11 mouse cellular contexts compared by ENCODE assay signal in the genomic region with DNA sequence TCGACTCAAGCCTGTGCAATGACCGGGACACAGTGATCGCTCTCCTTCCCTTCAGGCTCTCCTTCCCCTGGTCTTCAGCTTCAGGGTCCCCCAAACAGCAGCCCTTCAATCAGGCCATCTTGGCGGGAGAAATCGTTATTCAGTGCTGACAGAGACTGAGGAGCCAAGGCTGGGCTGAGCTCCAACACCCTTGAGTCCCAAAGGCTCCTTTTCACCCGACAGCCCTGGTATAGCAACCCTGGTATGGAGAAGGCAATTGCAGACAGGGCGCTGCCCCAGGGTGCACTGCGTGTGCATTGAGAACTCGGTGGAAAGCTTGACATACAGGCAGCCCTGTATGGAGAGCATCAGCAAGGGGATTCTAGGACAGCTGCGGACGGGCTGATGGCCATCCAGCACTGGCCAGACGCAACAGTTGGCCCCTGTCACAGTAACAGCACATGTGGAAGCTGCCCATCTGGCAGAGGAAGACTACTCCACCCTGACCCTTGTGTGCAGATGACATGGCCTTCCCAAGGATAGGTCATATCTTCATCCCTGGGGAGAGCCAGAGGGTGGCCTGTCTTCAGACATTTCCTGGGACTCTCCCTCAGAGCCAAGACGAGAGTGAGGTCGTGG. TPM values are rescaled to one million over a fixed set of nuclear protein-coding genes. Genes with fewer than 3 reads are reported as not detected.
DNase-seq lines count a peak whose midpoint lies in the region; ATAC-seq lines count a peak whose summit lies in the region.
"Had no signal": no experiment of that assay in that cellular context is flagged by ENCODE, and none has a peak within 500 bp of the region (broad histone marks: within the 10 kb centered on the region; RNA-seq: fewer than 3 reads in every experiment).

No protein-coding gene starts in this region.

- H3K27me3 ChIP-seq in heart, embryonic 15.5 days, result no peaks in the 10 kb centered on the region; the same call in 1 of the 2 replicates

- no peaks in the 10 kb centered on the region for H3K9me3 ChIP-seq in heart, embryonic 15.5 days (replicated peaks)
- H3K9me3 ChIP-seq: midbrain, embryonic 12.5 days had no signal

- peak overlapping the region; percentile 44 for H3K4me2 ChIP-seq in heart, embryonic 15.5 days
- H3K4me2 ChIP-seq: midbrain, embryonic 12.5 days had no signal

- no peak for ATAC-seq in heart, embryonic 15.5 days (replicated peaks; ENCODE audit: insufficient number of reproducible peaks, insufficient read depth, low FRiP score, low read depth)
- no peak for ATAC-seq in activated CD4-positive, CD25-positive, alpha-beta regulatory T cell, adult 4 months

- H3K27ac ChIP-seq in heart, embryonic 15.5 days, result peak overlapping the region; percentile 36; the same call in 1 of the 2 replicates
- H3K27ac ChIP-seq: midbrain, embryonic 12.5 days had no signal

- 0 out of 2 replicates have a peak overlapping the region, but pooled peaks have one; percentile 21 for H3K9ac ChIP-seq in heart, embryonic 15.5 days
- H3K9ac ChIP-seq: midbrain, embryonic 12.5 days had no signal

- peaks cover 87% of the 10 kb centered on the region for H3K4me1 ChIP-seq in heart, embryonic 15.5 days (replicated peaks)

- peak; percentile 34 for DNase-seq in ovary, postnatal 36 days (ENCODE audit: low spot score)
- no peak for DNase-seq in ovary, adult 18-20 months (ENCODE audit: low spot score)
- peak; percentile 63 to 72 for DNase-seq in kidney, postnatal 4 days
- DNase-seq in frontal cortex, postnatal 25 days (ENCODE audit: low spot score in 2 of 2), result no peak
- DNase-seq in cerebellum, postnatal 36 days, result no peak
- no peak for DNase-seq in layer of hippocampus, adult 9-10 months (ENCODE audit: low spot score)
- DNase-seq: cerebellum, adult 9-10 months; spleen, adult 18-20 months had no signal

- WGBS in heart, embryonic 15.5 days, result 65% methylated on average over 14 of the region's 14 CpGs

- no peaks in the 10 kb centered on the region for H3K36me3 ChIP-seq in heart, embryonic 15.5 days
- H3K36me3 ChIP-seq: midbrain, embryonic 12.5 days had no signal

- H3K4me3 ChIP-seq in heart, embryonic 15.5 days, result peak overlapping the region; percentile 28
- H3K4me3 ChIP-seq: midbrain, embryonic 12.5 days had no signal

RNA-seq across cellular contexts. Expression of a gene that starts 2.8 kb away (rescaled TPM):
- polyA plus RNA-seq in heart, embryonic 15.5 days (2015; fragmentation: Nextera tagmentation; extraction: Ambion mirVana), result 54.6 and 78.1 TPM in 2 replicates
- polyA plus RNA-seq in activated CD4-positive, CD25-positive, alpha-beta regulatory T cell, adult 4 months (2017; shearing (Covaris generic)), result not detected

RNA-seq across cellular contexts. Expression of a gene that starts 57.2 kb away (rescaled TPM):
- polyA plus RNA-seq in heart, embryonic 15.5 days (2015; fragmentation: Nextera tagmentation; extraction: Ambion mirVana), result 25.2 and 28.6 TPM in 2 replicates
- 10 to 100 TPM; 21.1 to 23.9 TPM for polyA plus RNA-seq in activated CD4-positive, CD25-positive, alpha-beta regulatory T cell, adult 4 months (2017; shearing (Covaris generic))

Comparison
In these comparisons a context has a peak if more than half of its experiments do, and no peak if none do; other contexts are left out.
1. DNase-seq: peak in ovary, postnatal 36 days (single experiment) and kidney, postnatal 4 days (2 of 2); none in ovary, adult 18-20 months (single experiment), frontal cortex, postnatal 25 days (0 of 2), cerebellum, postnatal 36 days (0 of 2) and layer of hippocampus, adult 9-10 months (single experiment).
2. RNA of a gene that starts 2.8 kb away (polyA plus RNA-seq): 54.6 to 78.1 TPM in heart, embryonic 15.5 days; not detected in activated CD4-positive, CD25-positive, alpha-beta regulatory T cell, adult 4 months; every median in the first group is over 10 times any median in the second.